Mouse (Mus musculus) lung, embryonic 16.5 days (tissue): Measurements from ENCODE around the gene Tacc3. TPM values are rescaled to one million over a fixed set of nuclear protein-coding genes. Genes with fewer than 3 reads are reported as not detected.
A peak's percentile ranks its signal among the peaks of the same experiment; 100 is the strongest.

ENCODE experiments used
- ATAC-seq: fragments of 200-750 bp; cut with Nextera tagmentation; 2 replicates; pipeline ENCODE4 v1.8.0; 2017; ENCODE audit warnings: low read depth, mild to moderate bottlenecking, moderate library complexity
- H3K27ac ChIP-seq: fragments of 300-500 bp; sonication (generic); 2 replicates; pipeline ENCODE4 v1.5.1; 2014; ENCODE audit warnings: mild to moderate bottlenecking, control low read depth, low read length
- H3K27me3 ChIP-seq: fragments of 300-500 bp; sonication (generic); 2 replicates; pipeline ENCODE4 v1.6.1; 2014; ENCODE audit warnings: low read depth, low read length, mixed read lengths; ENCODE audit not compliant: control insufficient read depth, insufficient read depth
- H3K36me3 ChIP-seq: fragments of 300-500 bp; sonication (generic); 2 replicates; pipeline ENCODE4 v1.6.1; 2014; ENCODE audit warnings: low read length; ENCODE audit not compliant: control insufficient read depth, insufficient read depth
- H3K4me1 ChIP-seq: fragments of 300-500 bp; sonication (generic); replicated peaks from 2 replicates; pipeline ENCODE4 v1.6.1; 2014; ENCODE audit warnings: low read length, mixed read lengths; ENCODE audit not compliant: control insufficient read depth, insufficient read depth
- H3K4me2 ChIP-seq: fragments of 300-500 bp; sonication (generic); 2 replicates; pipeline ENCODE4 v1.6.1; 2014; ENCODE audit warnings: low read depth, low read length, control low read depth
- H3K4me3 ChIP-seq: fragments of 300-500 bp; sonication (generic); 2 replicates; pipeline ENCODE4 v1.5.1; 2014; ENCODE audit warnings: mild to moderate bottlenecking, low read length, control low read depth
- H3K9ac ChIP-seq: fragments of 300-500 bp; sonication (generic); 2 replicates; pipeline ENCODE4 v1.6.1; 2014; ENCODE audit warnings: low read length, control low read depth
- H3K9me3 ChIP-seq: fragments of 300-500 bp; sonication (generic); 2 replicates; pipeline ENCODE4 v1.6.1; 2016; ENCODE audit warnings: low read length; ENCODE audit not compliant: control insufficient read depth
- WGBS: fragments of 180-500 bp; shearing (Covaris S2); extraction: QIAGEN DNeasy Blood & Tissue Kit; methylation state at CpG from one replicate; pipeline ENCODE4 v1.1.7; 2014; 5-methylcytosine and 5-hydroxymethylcytosine counted together
- polyA plus RNA-seq: library from polyadenylated mRNA; unstranded; fragments of >200 nt; fragmentation: Nextera tagmentation; extraction: Ambion mirVana; gene quantifications from 2 replicates; pipeline ENCODE4 v1.2.1, GENCODE M21; 2015

Gene Tacc3
- polyA plus RNA-seq, 1 experiment from 2014 or later = 214 TPM

DNA sequence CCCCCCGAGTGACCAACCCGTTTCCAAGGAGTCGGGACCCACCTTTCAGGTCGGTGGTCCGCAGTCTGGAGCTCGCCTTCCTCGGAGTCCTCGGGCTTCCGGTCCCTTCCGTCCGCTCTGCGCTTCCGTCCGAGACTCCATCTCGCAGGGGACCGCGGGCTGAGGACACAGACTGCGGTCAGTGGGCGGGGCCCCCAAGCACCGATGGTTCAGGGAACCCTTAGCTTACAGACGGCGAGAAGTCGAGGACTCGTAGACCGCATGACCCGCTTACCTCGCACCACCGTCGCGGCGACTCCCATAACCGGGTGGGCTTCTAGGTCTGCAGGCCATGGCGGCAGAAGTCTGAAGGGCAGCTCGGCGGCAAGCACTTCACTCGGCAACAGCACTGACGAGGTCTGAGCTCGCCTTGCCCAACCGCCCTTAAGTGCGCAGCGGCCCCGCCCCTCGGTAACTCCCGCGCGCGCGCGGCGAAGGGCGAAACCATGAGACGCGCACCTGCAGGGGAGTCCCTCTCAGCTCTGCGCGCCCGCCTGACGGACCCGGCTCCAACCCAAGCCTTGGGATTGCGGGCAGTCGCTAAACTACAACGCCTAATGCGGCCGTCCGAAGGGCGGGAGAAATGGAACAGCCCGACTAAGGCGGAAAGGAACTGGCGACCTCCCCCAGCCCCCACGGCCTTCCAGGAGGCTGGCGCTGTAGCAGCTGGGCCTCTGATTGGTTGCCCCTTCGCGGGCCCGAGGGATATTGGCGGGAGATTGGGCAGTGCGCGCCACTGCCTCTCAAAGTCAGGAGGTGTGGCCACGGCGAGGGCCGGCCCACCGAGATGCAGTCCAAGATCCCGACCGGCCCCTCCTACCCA is 5.8 kb upstream of the Tacc3 start, which contains the start of gene Slbp:
Slbp (minus strand) TSS at position 654 of the 862 bp plus-strand sequence.
- H3K4me1 ChIP-seq = peaks cover 30% of the 10 kb centered on the region
- H3K27me3 ChIP-seq = no peaks in the 10 kb centered on the region
- peak within 1 kb of the TSS; percentile 66 for H3K4me2 ChIP-seq
- H3K4me3 ChIP-seq = peak within 1 kb of the TSS; percentile 72
- no peaks in the 10 kb centered on the region for H3K9me3 ChIP-seq
- peaks cover 23% of the 10 kb centered on the region for H3K36me3 ChIP-seq
- ATAC-seq = peak; percentile 96
- peak within 1 kb of the TSS; percentile 96 for H3K27ac ChIP-seq
- under 1% methylated on average over 82 of the region's 82 CpGs for WGBS
- peak within 1 kb of the TSS; percentile 85 for H3K9ac ChIP-seq

DNA sequence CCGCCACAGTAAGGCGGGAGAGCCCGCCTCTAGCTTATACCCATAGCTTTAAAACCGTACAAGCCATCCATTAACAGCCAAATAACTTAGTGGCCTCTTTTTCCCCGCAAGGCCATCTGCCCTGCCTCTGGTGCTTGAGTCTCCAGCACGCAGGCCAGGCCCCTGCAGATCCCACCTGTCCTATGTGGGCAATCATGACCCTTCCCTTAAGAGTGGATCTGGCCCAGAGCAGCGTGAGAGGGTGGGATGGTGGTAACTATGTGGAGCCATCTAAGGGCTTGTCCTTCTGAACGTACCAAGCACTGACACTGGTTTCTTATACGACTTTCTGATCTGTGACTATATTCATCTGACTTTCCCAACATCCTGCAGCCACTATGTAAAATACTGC is 5.2 kb upstream of the Tacc3 start:
- Histone ChIP-seq H3K4me2 (peak overlapping the region; percentile 47), H3K9ac (peak overlapping the region; percentile 61), H3K27ac (peak overlapping the region; percentile 68), H3K36me3 (peaks cover 17% of the 10 kb centered on the region), H3K9me3 (no peaks in the 10 kb centered on the region), H3K4me1 (peaks cover 30% of the 10 kb centered on the region), H3K27me3 (no peaks in the 10 kb centered on the region), H3K4me3 (peak overlapping the region; percentile 72)
- 3% methylated on average over 9 of the region's 9 CpGs for WGBS
- ATAC-seq = peak; percentile 3; the same call in 1 of the 2 replicates

DNA sequence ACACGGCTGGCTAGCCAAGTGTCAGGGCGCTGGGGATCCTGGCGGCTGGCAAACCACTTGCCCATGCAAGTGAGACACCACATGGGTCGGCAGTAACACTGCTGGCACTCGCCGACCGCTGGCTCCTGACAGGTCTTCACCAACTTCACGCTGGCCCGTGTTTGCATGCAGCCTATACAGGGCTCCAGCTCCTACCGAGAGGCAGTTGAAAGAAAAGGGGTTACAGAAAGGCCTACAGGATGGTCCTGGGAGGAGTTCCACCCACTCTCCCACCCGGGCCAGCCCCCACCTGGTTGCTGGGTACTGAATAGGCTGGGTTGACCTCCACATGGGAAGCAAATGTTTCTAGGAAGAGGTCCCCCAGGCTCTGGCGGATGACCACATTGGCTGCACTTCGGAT is 3.5 kb upstream of the Tacc3 start:
- H3K4me3 ChIP-seq = no peak overlapping the region
- WGBS = 94% methylated on average over 13 of the region's 13 CpGs
- no peak overlapping the region for H3K27ac ChIP-seq
- no peaks in the 10 kb centered on the region for H3K27me3 ChIP-seq
- H3K9ac ChIP-seq = no peak overlapping the region
- peaks cover 15% of the 10 kb centered on the region for H3K36me3 ChIP-seq
- H3K4me2 ChIP-seq = no peak overlapping the region
- H3K4me1 ChIP-seq = peaks cover 36% of the 10 kb centered on the region
- no peak for ATAC-seq
- no peaks in the 10 kb centered on the region for H3K9me3 ChIP-seq

DNA sequence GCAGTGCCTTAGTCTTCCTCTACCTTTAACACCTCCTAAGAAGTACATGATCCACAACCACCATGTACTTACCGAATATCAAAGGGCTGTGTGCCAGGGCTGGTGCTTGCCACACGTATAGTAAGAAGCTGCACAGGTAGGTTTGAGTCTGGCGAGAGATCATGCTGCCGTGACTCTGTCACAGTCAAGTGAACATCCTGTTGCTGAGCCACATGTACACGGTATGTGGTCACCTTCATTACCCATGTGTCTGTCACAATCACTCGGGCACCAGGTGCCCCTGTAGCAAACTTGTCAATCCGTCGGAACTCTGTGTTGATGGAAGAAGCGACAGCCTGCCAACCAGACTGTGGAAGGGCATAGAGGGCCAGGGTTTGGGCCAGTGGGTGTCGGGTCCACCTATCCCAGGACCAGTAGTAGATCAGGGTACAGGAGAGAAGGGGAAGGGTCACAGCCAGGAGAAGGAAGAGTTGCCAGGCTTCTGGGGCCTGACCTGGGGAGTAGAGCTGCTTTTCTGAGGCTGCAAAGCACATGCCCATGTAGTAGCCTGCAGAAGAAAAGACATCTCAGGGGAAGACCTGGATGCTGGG is 2.6 kb upstream of the Tacc3 start:
- WGBS = 86% methylated on average over 10 of the region's 10 CpGs
- Histone ChIP-seq H3K36me3 (peaks cover 12% of the 10 kb centered on the region), H3K4me3 (no peak overlapping the region), H3K9ac (peak overlapping the region; percentile 29; the same call in 1 of the 2 replicates), H3K9me3 (no peaks in the 10 kb centered on the region), H3K27ac (no peak overlapping the region), H3K4me1 (peaks cover 31% of the 10 kb centered on the region), H3K27me3 (no peaks in the 10 kb centered on the region), H3K4me2 (no peak overlapping the region)
- no peak for ATAC-seq

DNA sequence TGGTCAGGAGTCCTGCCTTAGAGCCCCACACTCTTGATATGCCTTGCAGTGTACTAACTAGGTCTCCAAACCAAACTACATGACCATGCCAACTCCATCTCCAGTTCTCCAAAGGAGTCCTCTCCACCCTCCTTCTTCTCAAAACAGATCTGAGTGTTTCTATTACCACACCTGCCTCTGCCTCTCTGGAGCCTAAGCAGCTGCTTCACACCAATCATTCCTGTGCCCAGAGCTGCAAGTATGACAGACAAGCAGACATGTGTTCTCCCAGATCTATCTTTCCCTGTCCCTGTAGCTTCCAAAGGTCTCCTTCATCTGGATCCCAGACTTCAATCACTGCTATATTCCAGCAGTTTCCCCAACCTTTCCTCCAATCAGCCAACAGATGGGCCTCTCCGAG is 1.2 kb upstream of the Tacc3 start:
- no peaks in the 10 kb centered on the region for H3K9me3 ChIP-seq
- H3K4me1 ChIP-seq = peaks cover 22% of the 10 kb centered on the region
- peak overlapping the region; percentile 92 for H3K4me3 ChIP-seq
- H3K36me3 ChIP-seq = peaks cover 17% of the 10 kb centered on the region
- H3K9ac ChIP-seq = peak overlapping the region; percentile 77
- H3K4me2 ChIP-seq = peak overlapping the region; percentile 67
- H3K27ac ChIP-seq = peak overlapping the region; percentile 84; the same call in 1 of the 2 replicates
- H3K27me3 ChIP-seq = no peaks in the 10 kb centered on the region
- WGBS = 13% methylated on average over 1 of the region's 1 CpGs
- no peak for ATAC-seq

DNA sequence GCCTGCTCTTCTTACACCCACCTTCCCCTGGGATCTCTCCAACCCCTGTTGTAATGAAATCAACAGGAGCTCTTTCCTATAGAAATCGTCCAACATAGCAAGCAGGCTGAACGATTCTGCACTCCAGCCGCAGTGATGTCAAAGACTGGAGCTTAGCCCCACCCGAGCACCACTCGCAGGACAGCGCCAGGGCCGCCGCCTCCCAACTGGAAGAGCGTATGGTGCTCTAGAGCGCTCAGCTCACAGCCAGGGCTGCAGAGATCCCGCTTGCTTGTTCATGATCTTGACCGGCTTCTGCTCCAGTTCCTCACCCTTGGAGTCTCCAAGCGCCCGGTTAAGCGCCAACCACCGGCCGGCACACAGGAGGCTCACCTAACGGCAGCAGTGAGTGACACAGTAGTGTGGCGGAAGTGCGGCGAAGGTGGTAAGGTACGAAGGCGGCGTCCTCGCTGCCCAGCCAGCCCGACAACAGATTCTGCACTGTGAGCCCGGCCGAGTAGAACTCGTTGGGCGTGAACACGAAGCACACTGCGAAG is 609 bp upstream of the Tacc3 start:
- no peaks in the 10 kb centered on the region for H3K9me3 ChIP-seq
- peak overlapping the region; percentile 92 for H3K4me3 ChIP-seq
- H3K36me3 ChIP-seq = peaks cover 18% of the 10 kb centered on the region
- H3K27me3 ChIP-seq = no peaks in the 10 kb centered on the region
- peak; percentile 24 for ATAC-seq
- H3K4me1 ChIP-seq = peaks cover 22% of the 10 kb centered on the region
- peak overlapping the region; percentile 77 for H3K9ac ChIP-seq
- H3K4me2 ChIP-seq = peak overlapping the region; percentile 67
- peak overlapping the region; percentile 84 for H3K27ac ChIP-seq
- WGBS = 0% methylated on average over 32 of the region's 32 CpGs

DNA sequence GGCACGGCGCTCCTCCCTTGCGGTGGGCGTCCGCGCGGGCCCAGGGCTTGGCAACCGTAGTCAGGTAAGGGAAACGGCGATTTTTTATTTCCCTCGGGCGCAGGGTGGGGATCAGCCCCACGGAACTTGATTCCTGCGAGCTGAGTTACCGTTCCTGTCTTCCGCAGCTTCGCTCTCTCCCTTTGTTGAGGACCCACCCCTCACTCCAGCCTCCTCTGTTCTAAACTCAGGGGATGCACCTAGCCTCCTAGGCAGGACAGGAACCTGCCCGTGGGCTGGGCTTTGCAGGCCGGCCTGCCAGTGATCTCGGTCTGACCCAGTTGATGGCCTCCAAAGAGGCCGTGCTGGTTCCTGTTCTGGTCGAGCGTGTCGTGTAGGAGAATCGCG is 729 bp downstream of the Tacc3 start:
- under 1% methylated on average over 26 of the region's 26 CpGs for WGBS
- no peak for ATAC-seq
- Histone ChIP-seq H3K27ac (peak overlapping the region; percentile 66), H3K4me3 (peak overlapping the region; percentile 92), H3K4me2 (peak overlapping the region; percentile 92), H3K27me3 (no peaks in the 10 kb centered on the region), H3K9me3 (no peaks in the 10 kb centered on the region), H3K4me1 (peaks cover 18% of the 10 kb centered on the region), H3K36me3 (peaks cover 21% of the 10 kb centered on the region), H3K9ac (peak overlapping the region; percentile 89)

DNA sequence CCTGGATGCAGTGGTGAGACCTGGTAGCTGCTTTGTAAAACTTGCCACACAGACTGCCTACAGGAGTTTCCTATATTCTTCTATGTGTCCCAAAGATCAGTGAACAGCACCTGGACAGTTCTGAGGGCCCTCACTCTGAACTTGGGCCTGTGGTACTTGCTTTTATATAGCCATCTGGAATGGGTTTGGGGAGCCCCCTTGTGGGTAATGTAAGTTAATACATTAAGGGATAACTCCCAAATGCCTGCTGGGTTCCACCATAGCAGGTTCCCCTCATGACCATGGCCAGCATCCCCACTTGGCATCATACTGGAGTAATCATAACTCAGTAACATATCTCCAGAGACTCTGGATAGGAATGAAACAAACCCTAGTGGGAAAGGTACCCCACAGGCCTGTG is 10.3 kb downstream of the Tacc3 start:
- Histone ChIP-seq H3K4me3 (no peak overlapping the region), H3K36me3 (peaks cover 40% of the 10 kb centered on the region), H3K4me2 (no peak overlapping the region), H3K27ac (no peak overlapping the region), H3K9ac (no peak overlapping the region), H3K27me3 (no peaks in the 10 kb centered on the region), H3K9me3 (no peaks in the 10 kb centered on the region), H3K4me1 (no peaks in the 10 kb centered on the region)
- no peak for ATAC-seq

DNA sequence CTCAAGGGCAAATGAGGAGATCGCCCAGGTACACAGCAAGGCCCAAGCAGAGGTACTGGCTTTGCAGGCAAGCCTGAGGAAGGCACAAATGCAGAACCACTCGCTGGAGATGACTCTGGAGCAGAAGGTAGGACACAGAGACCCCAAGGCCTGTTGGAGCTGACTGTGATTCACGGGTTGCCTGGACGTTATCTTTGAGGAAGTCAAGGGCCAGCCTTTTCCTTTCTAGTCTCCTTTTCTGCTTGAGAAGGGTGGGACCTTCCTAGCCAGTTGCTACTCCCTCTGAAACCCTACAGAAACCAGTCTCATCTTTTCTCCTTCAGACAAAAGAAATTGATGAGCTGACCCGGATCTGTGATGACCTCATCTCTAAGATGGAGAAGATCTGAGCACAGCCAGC is 13.7 kb downstream of the Tacc3 start:
- Histone ChIP-seq H3K9ac (no peak overlapping the region), H3K4me3 (no peak overlapping the region), H3K4me2 (no peak overlapping the region), H3K4me1 (peaks cover 6% of the 10 kb centered on the region), H3K27ac (no peak overlapping the region), H3K27me3 (no peaks in the 10 kb centered on the region), H3K36me3 (peaks cover 25% of the 10 kb centered on the region), H3K9me3 (no peaks in the 10 kb centered on the region)
- WGBS = 72% methylated on average over 5 of the region's 5 CpGs
- ATAC-seq = no peak
